Comparison of ENCODE assay signal across 16 mouse cellular contexts in genomic region chr4:135235546-135235945, GRCm38 (mm10). TPM values are rescaled to one million over a fixed set of nuclear protein-coding genes. Genes with fewer than 3 reads are reported as not detected.
DNase-seq lines count a peak whose midpoint lies in the region; ATAC-seq lines count a peak whose summit lies in the region.
"Had no signal": no experiment of that assay in that cellular context is flagged by ENCODE, and none has a peak within 500 bp of the region (broad histone marks: within the 10 kb centered on the region; RNA-seq: fewer than 3 reads in every experiment).

No protein-coding gene starts in this region.

- WGBS in forebrain, embryonic 13.5 days = 70% methylated on average over 8 of the region's 8 CpGs
- 62% methylated on average over 8 of the region's 8 CpGs for WGBS in forebrain, embryonic 15.5 days
- WGBS in heart, embryonic 15.5 days = 55% methylated on average over 8 of the region's 8 CpGs
- 82% methylated on average over 8 of the region's 8 CpGs for WGBS in midbrain, embryonic 12.5 days
- 92% methylated on average over 8 of the region's 8 CpGs for WGBS in midbrain, embryonic 10.5 days

- intact Hi-C loops in heart, postnatal 14 days (cut with DNase I) = no loop called here
- intact Hi-C loops in left cerebral cortex, postnatal 25 days (cut with DNase I) = no loop called here

- no peaks in the 10 kb centered on the region for H3K27me3 ChIP-seq in forebrain, embryonic 13.5 days
- H3K27me3 ChIP-seq in forebrain, embryonic 15.5 days = no peaks in the 10 kb centered on the region
- no peaks in the 10 kb centered on the region for H3K27me3 ChIP-seq in heart, embryonic 15.5 days
- H3K27me3 ChIP-seq in midbrain, embryonic 12.5 days = no peaks in the 10 kb centered on the region
- H3K27me3 ChIP-seq in midbrain, embryonic 10.5 days (ENCODE audit: low read depth, poor library complexity, severe bottlenecking) = no peaks in the 10 kb centered on the region
- H3K27me3 ChIP-seq: intestine, embryonic 15.5 days; limb, embryonic 13.5 days; Patski had no signal

- H3K9ac ChIP-seq in forebrain, embryonic 13.5 days = no peak overlapping the region
- H3K9ac ChIP-seq in forebrain, embryonic 15.5 days (replicated peaks) = no peak overlapping the region; the same call in 1 of the 2 replicates
- no peak overlapping the region; the same call in 1 of the 2 replicates for H3K9ac ChIP-seq in heart, embryonic 15.5 days
- H3K9ac ChIP-seq in midbrain, embryonic 12.5 days (replicated peaks) = no peak overlapping the region
- H3K9ac ChIP-seq: intestine, embryonic 15.5 days; limb, embryonic 13.5 days had no signal

- no peak overlapping the region for H3K4me2 ChIP-seq in forebrain, embryonic 13.5 days
- no peak overlapping the region for H3K4me2 ChIP-seq in forebrain, embryonic 15.5 days (replicated peaks)
- H3K4me2 ChIP-seq in heart, embryonic 15.5 days = no peak overlapping the region
- no peak overlapping the region for H3K4me2 ChIP-seq in midbrain, embryonic 12.5 days (replicated peaks)
- H3K4me2 ChIP-seq: intestine, embryonic 15.5 days; limb, embryonic 13.5 days had no signal

- H3K4me1 ChIP-seq in forebrain, embryonic 13.5 days = peaks cover 18% of the 10 kb centered on the region
- H3K4me1 ChIP-seq in forebrain, embryonic 15.5 days = peaks cover 42% of the 10 kb centered on the region
- peaks cover 63% of the 10 kb centered on the region for H3K4me1 ChIP-seq in heart, embryonic 15.5 days (replicated peaks)
- H3K4me1 ChIP-seq in midbrain, embryonic 12.5 days = peaks cover 18% of the 10 kb centered on the region
- peaks cover 4% of the 10 kb centered on the region; the same call in 1 of the 2 replicates for H3K4me1 ChIP-seq in midbrain, embryonic 10.5 days

- H3K36me3 ChIP-seq in forebrain, embryonic 13.5 days (ENCODE audit: poor library complexity, severe bottlenecking) = peaks cover 26% of the 10 kb centered on the region
- peaks cover 3% of the 10 kb centered on the region; the same call in 1 of the 2 replicates for H3K36me3 ChIP-seq in forebrain, embryonic 15.5 days
- H3K36me3 ChIP-seq in heart, embryonic 15.5 days = peaks cover 4% of the 10 kb centered on the region; the same call in 1 of the 2 replicates
- peaks cover 22% of the 10 kb centered on the region; the same call in 1 of the 2 replicates for H3K36me3 ChIP-seq in midbrain, embryonic 12.5 days
- H3K36me3 ChIP-seq in midbrain, embryonic 10.5 days = peaks cover 82% of the 10 kb centered on the region
- H3K36me3 ChIP-seq: intestine, embryonic 15.5 days had no signal

- H3K27ac ChIP-seq in forebrain, embryonic 13.5 days = 0 out of 2 replicates have a peak overlapping the region, but pooled peaks have one; percentile 15
- no peak overlapping the region for H3K27ac ChIP-seq in forebrain, embryonic 15.5 days (replicated peaks)
- H3K27ac ChIP-seq in heart, embryonic 15.5 days = peak overlapping the region; percentile 72
- 0 out of 2 replicates have a peak overlapping the region, but pooled peaks have one; percentile 10 for H3K27ac ChIP-seq in midbrain, embryonic 12.5 days (replicated peaks)
- no peak overlapping the region for H3K27ac ChIP-seq in midbrain, embryonic 10.5 days (replicated peaks)
- H3K27ac ChIP-seq: hindbrain, embryonic 10.5 days; intestine, embryonic 15.5 days; limb, embryonic 13.5 days had no signal

- no peaks in the 10 kb centered on the region for H3K9me3 ChIP-seq in forebrain, embryonic 13.5 days (replicated peaks)
- H3K9me3 ChIP-seq in forebrain, embryonic 15.5 days = no peaks in the 10 kb centered on the region
- H3K9me3 ChIP-seq in heart, embryonic 15.5 days (replicated peaks) = no peaks in the 10 kb centered on the region
- no peaks in the 10 kb centered on the region for H3K9me3 ChIP-seq in midbrain, embryonic 12.5 days
- no peaks in the 10 kb centered on the region for H3K9me3 ChIP-seq in midbrain, embryonic 10.5 days (replicated peaks)
- H3K9me3 ChIP-seq: hindbrain, embryonic 10.5 days; intestine, embryonic 15.5 days; limb, embryonic 13.5 days had no signal

- ATAC-seq in forebrain, embryonic 13.5 days = no peak
- no peak for ATAC-seq in forebrain, embryonic 15.5 days (replicated peaks)
- no peak for ATAC-seq in heart, embryonic 15.5 days (replicated peaks; ENCODE audit: insufficient number of reproducible peaks, insufficient read depth, low FRiP score, low read depth)
- ATAC-seq in midbrain, embryonic 12.5 days (ENCODE audit: low FRiP score, low read depth) = no peak
- ATAC-seq: intestine, embryonic 15.5 days; Patski had no signal

- no peak overlapping the region for H3K4me3 ChIP-seq in forebrain, embryonic 13.5 days
- no peak overlapping the region for H3K4me3 ChIP-seq in forebrain, embryonic 15.5 days
- no peak overlapping the region for H3K4me3 ChIP-seq in heart, embryonic 15.5 days
- no peak overlapping the region for H3K4me3 ChIP-seq in midbrain, embryonic 12.5 days
- H3K4me3 ChIP-seq in midbrain, embryonic 10.5 days = no peak overlapping the region
- H3K4me3 ChIP-seq: hindbrain, embryonic 10.5 days; intestine, embryonic 15.5 days; limb, embryonic 13.5 days had no signal

- no peak for DNase-seq in heart, postnatal 14 days
- DNase-seq in midbrain, embryonic 10.5 days (ENCODE audit: low spot score) = no peak
- peak; percentile 36 to 60 for DNase-seq in lung, postnatal 4 days
- DNase-seq in left cerebral cortex, postnatal 25 days (ENCODE audit: low spot score in 2 of 2) = no peak
- DNase-seq: cerebellum, adult 9-10 months; kidney, postnatal 4 days; right cerebral cortex, postnatal 14 days; thymus, adult 18-20 months had no signal

RNA-seq across cellular contexts. Expression of gene Clic4, which starts 37.1 kb away (rescaled TPM):
- 146 and 153 TPM in 2 replicates for polyA plus RNA-seq in forebrain, embryonic 13.5 days (2015; fragmentation: Nextera tagmentation; extraction: Ambion mirVana)
- 114 and 116 TPM in 2 replicates for polyA plus RNA-seq in forebrain, embryonic 15.5 days (2015; fragmentation: Nextera tagmentation; extraction: Ambion mirVana)
- 252 and 254 TPM in 2 replicates for polyA plus RNA-seq in heart, embryonic 15.5 days (2015; fragmentation: Nextera tagmentation; extraction: Ambion mirVana)
- 100 to 1,000 TPM; 251 to 264 TPM for total RNA-seq in heart, postnatal 14 days (2021)
- 194 and 199 TPM in 2 replicates for polyA plus RNA-seq in midbrain, embryonic 12.5 days (2016; fragmentation: Nextera tagmentation; extraction: Ambion mirVana)
- 224 and 229 TPM in 2 replicates for polyA plus RNA-seq in midbrain, embryonic 10.5 days (2016; fragmentation: Nextera tagmentation; extraction: Ambion mirVana)
- total RNA-seq in left cerebral cortex, postnatal 25 days (2021) = 10 to 100 TPM; 31.8 to 34.1 TPM

Comparison
In these comparisons a context has a peak if more than half of its experiments do, and no peak if none do; other contexts are left out.
1. H3K27ac ChIP-seq: peak in forebrain, embryonic 13.5 days (single experiment), heart, embryonic 15.5 days (single experiment) and midbrain, embryonic 12.5 days (single experiment); none in forebrain, embryonic 15.5 days (single experiment) and midbrain, embryonic 10.5 days (single experiment).
2. DNase-seq: peak in lung, postnatal 4 days (2 of 2); none in heart, postnatal 14 days (0 of 2), midbrain, embryonic 10.5 days (single experiment) and left cerebral cortex, postnatal 25 days (0 of 2).